Mouse (Mus musculus): ENCODE measurements around the gene Inpp4b. TPM values are rescaled to one million over a fixed set of nuclear protein-coding genes. Genes with fewer than 3 reads are reported as not detected.

Gene Inpp4b
- total and polyA plus RNA-seq, 3 experiments = 7.3 to 73.4 (median 68.9) TPM

DNA sequence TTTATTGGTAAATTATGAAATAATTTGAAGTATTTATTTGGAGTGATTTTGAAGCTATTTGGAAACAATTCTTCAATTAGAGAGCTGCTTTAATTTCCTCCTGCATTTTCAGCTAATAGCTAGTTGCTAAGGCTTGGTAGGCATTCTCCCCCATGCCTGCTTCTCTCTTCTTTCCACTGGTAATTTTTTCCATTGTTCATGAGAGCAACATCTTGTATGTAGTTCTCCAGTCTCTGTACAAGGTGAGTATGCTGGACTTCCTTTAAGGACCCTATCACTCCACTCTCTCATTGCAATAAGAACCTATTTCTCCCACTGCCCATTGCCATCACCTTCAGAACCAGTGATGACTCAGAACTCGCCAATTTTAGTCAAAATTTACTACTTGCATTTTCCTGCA is 292.7 kb downstream of the Inpp4b start:
- intact Hi-C loops (cut with DNase I) = no loop called here
- WGBS = 89% methylated on average over 1 of the region's 1 CpGs
- no peak for DNase-seq
- Histone ChIP-seq H3K27ac (no peak overlapping the region), H3K79me2 (replicated peaks; ENCODE audit: control insufficient read depth, insufficient read depth, low read length) (no peaks in the 10 kb centered on the region), H3K4me1 (ENCODE audit: control insufficient read depth, insufficient read depth, low read length) (no peaks in the 10 kb centered on the region), H3K36me3 (ENCODE audit: control insufficient read depth, insufficient read depth, low read length) (no peaks in the 10 kb centered on the region), H3K4me3 (no peak overlapping the region), H3K9ac (ENCODE audit: low read depth, low read length) (no peak overlapping the region), H3K27me3 (ENCODE audit: control insufficient read depth, insufficient read depth, low read length) (no peaks in the 10 kb centered on the region)
- TF ChIP-seq CTCF (IDR thresholded peaks at IDR 0.05) (no peak), EP300 (IDR thresholded peaks at IDR 0.05; ENCODE audit: insufficient read depth, low read depth, low read length) (no peak), POLR2A (IDR thresholded peaks at IDR 0.05; ENCODE audit: insufficient read depth, low read depth, low read length) (no peak)

DNA sequence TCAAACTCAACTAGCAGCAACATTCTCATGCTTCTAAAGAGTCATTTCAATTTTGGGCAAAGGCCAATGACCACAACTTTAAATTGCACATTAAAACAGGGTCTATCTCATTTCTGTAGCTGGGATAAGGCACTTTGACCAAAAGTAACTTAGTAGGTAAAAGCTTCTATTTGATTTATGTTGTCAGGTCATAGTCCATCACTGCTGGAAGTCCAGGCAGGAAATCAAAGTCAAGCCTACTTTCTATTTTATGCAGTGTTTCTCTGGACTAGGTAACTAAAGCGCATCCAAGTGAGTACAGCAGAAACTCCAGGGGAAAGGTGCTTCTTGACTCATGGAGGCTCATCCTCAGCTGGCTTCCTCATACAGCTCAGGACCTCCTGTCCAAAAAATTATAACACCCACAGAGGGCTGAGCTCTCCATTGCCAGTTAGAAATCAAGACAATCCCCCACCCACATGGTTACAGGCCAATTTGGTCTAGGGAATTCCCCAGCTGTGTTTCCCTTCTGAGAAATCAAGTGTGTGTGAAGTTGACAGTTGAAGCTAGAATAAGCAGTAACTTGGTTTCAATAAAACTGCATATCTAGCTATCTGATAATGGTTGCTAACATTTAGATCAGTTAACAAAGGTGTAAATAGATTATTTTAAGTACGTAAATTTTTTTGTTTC is 293.7 kb downstream of the Inpp4b start:
- TF ChIP-seq EP300 (IDR thresholded peaks at IDR 0.05; ENCODE audit: insufficient read depth, low read depth, low read length) (no peak), CTCF (IDR thresholded peaks at IDR 0.05) (no peak), POLR2A (IDR thresholded peaks at IDR 0.05; ENCODE audit: insufficient read depth, low read depth, low read length) (no peak)
- 71% methylated on average over 2 of the region's 2 CpGs for WGBS
- Histone ChIP-seq H3K4me3 (no peak overlapping the region), H3K9ac (ENCODE audit: low read depth, low read length) (no peak overlapping the region), H3K36me3 (ENCODE audit: control insufficient read depth, insufficient read depth, low read length) (no peaks in the 10 kb centered on the region), H3K27me3 (ENCODE audit: control insufficient read depth, insufficient read depth, low read length) (no peaks in the 10 kb centered on the region), H3K4me1 (ENCODE audit: control insufficient read depth, insufficient read depth, low read length) (no peaks in the 10 kb centered on the region), H3K27ac (no peak overlapping the region), H3K79me2 (replicated peaks; ENCODE audit: control insufficient read depth, insufficient read depth, low read length) (no peaks in the 10 kb centered on the region)
- intact Hi-C loops (cut with DNase I) = no loop called here
- DNase-seq = no peak

DNA sequence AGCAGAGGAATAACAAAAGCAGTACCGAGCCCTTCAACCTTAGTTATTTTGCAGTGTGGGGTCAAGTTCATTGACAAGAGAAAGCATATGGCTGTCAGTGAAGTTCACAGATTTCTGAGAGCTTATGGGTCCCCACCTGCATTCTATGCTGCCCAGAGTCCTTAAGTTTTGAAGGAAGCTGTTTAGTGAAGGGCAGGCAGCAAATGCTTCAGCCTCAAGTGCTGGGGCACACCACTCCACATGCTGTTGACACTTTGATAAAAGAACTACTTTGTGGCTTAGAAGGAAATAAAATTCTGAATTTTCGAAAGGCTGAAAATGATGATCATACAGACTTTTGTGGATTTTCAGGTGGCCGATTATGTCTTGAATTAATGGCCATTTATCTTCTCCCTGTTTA is 296.1 kb downstream of the Inpp4b start:
- 90% methylated on average over 3 of the region's 3 CpGs for WGBS

GRCm38 (mm10) chr8:81639820-81640219 is 297.5 kb downstream of the Inpp4b start:
- Histone ChIP-seq H3K9ac (ENCODE audit: low read depth, low read length) (no peak overlapping the region), H3K4me3 (no peak overlapping the region), H3K4me1 (ENCODE audit: control insufficient read depth, insufficient read depth, low read length) (no peaks in the 10 kb centered on the region), H3K27me3 (ENCODE audit: control insufficient read depth, insufficient read depth, low read length) (no peaks in the 10 kb centered on the region), H3K36me3 (ENCODE audit: control insufficient read depth, insufficient read depth, low read length) (no peaks in the 10 kb centered on the region), H3K79me2 (replicated peaks; ENCODE audit: control insufficient read depth, insufficient read depth, low read length) (no peaks in the 10 kb centered on the region), H3K27ac (no peak overlapping the region)
- 76% methylated on average over 4 of the region's 4 CpGs for WGBS
- intact Hi-C loops (cut with DNase I) = no loop called here
- DNase-seq = no peak
- TF ChIP-seq POLR2A (IDR thresholded peaks at IDR 0.05; ENCODE audit: insufficient read depth, low read depth, low read length) (no peak), CTCF (IDR thresholded peaks at IDR 0.05) (no peak), EP300 (IDR thresholded peaks at IDR 0.05; ENCODE audit: insufficient read depth, low read depth, low read length) (no peak)

More for the DNA sequence above, 296.1 kb downstream of the Inpp4b start:
- no peak overlapping the region for H3K9ac ChIP-seq (ENCODE audit: low read depth, low read length)
- no peak for TF ChIP-seq CTCF (IDR thresholded peaks at IDR 0.05)
- no peak for TF ChIP-seq EP300 (IDR thresholded peaks at IDR 0.05; ENCODE audit: insufficient read depth, low read depth, low read length)
- TF ChIP-seq POLR2A (IDR thresholded peaks at IDR 0.05; ENCODE audit: insufficient read depth, low read depth, low read length) = no peak
- H3K27ac ChIP-seq = no peak overlapping the region
- no peaks in the 10 kb centered on the region for H3K27me3 ChIP-seq (ENCODE audit: control insufficient read depth, insufficient read depth, low read length)
- no peaks in the 10 kb centered on the region for H3K36me3 ChIP-seq (ENCODE audit: control insufficient read depth, insufficient read depth, low read length)
- no peak for DNase-seq
- H3K4me3 ChIP-seq = no peak overlapping the region
- no peaks in the 10 kb centered on the region for H3K79me2 ChIP-seq (replicated peaks; ENCODE audit: control insufficient read depth, insufficient read depth, low read length)
- intact Hi-C loops (cut with DNase I) = no loop called here
- H3K4me1 ChIP-seq (ENCODE audit: control insufficient read depth, insufficient read depth, low read length) = no peaks in the 10 kb centered on the region

GRCm38 (mm10) chr8:81643030-81643429 is 300.7 kb downstream of the Inpp4b start:
- Histone ChIP-seq H3K36me3 (ENCODE audit: control insufficient read depth, insufficient read depth, low read length) (no peaks in the 10 kb centered on the region), H3K27ac (no peak overlapping the region), H3K4me1 (ENCODE audit: control insufficient read depth, insufficient read depth, low read length) (no peaks in the 10 kb centered on the region), H3K9ac (ENCODE audit: low read depth, low read length) (no peak overlapping the region), H3K4me3 (no peak overlapping the region), H3K79me2 (replicated peaks; ENCODE audit: control insufficient read depth, insufficient read depth, low read length) (no peaks in the 10 kb centered on the region), H3K27me3 (ENCODE audit: control insufficient read depth, insufficient read depth, low read length) (no peaks in the 10 kb centered on the region)
- TF ChIP-seq EP300 (IDR thresholded peaks at IDR 0.05; ENCODE audit: insufficient read depth, low read depth, low read length) (no peak), POLR2A (IDR thresholded peaks at IDR 0.05; ENCODE audit: insufficient read depth, low read depth, low read length) (no peak), CTCF (IDR thresholded peaks at IDR 0.05) (no peak)
- no peak for DNase-seq
- WGBS = 85% methylated on average over 4 of the region's 4 CpGs
- intact Hi-C loops (cut with DNase I) = no loop called here

DNA sequence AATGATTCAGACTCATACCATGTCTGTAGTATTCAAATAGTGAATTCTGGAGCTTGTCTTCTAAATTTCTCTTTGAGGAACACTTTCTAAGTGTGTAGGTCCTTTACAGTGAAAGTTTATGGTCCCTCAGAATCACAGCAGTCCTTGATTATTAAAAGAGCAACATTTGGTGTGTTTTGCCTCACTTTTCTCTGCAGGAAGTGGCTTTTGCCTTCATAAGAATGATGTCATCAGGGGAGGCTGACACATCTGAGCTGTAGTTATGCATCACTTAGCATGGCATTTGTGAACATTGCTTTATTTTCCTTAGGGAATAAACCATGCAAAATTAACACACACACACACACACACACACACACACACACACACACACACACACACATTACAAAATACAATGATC is 349.8 kb downstream of the Inpp4b start:
- Histone ChIP-seq H3K36me3 (ENCODE audit: control insufficient read depth, insufficient read depth, low read length) (no peaks in the 10 kb centered on the region), H3K79me2 (replicated peaks; ENCODE audit: control insufficient read depth, insufficient read depth, low read length) (no peaks in the 10 kb centered on the region), H3K27me3 (ENCODE audit: control insufficient read depth, insufficient read depth, low read length) (no peaks in the 10 kb centered on the region), H3K9ac (ENCODE audit: low read depth, low read length) (no peak overlapping the region), H3K4me1 (ENCODE audit: control insufficient read depth, insufficient read depth, low read length) (no peaks in the 10 kb centered on the region), H3K27ac (no peak overlapping the region), H3K4me3 (no peak overlapping the region)
- no peak for DNase-seq
- intact Hi-C loops (cut with DNase I) = no loop called here
- no peak for TF ChIP-seq POLR2A (IDR thresholded peaks at IDR 0.05; ENCODE audit: insufficient read depth, low read depth, low read length)
- no peak for TF ChIP-seq CTCF (IDR thresholded peaks at IDR 0.05)
- TF ChIP-seq EP300 (IDR thresholded peaks at IDR 0.05; ENCODE audit: insufficient read depth, low read depth, low read length) = no peak
